Mouse (Mus musculus) MEL (cell line): ENCODE results near the gene Etnk2. TPM values are rescaled to one million over a fixed set of nuclear protein-coding genes. Genes with fewer than 3 reads are reported as not detected.
A peak's percentile ranks its signal among the peaks of the same experiment; 100 is the strongest.

Source experiments
- DNase-seq: peaks from one replicate; pipeline ENCODE4 v3.0.0; 2011; ENCODE audit warnings: low read depth, low spot score
- H3K27ac ChIP-seq: 2 replicates; pipeline ENCODE4 v1.5.1; 2012; ENCODE audit warnings: low read depth, mild to moderate bottlenecking, control low read depth, low read length, moderate library complexity; ENCODE audit not compliant: control insufficient read depth
- H3K27me3 ChIP-seq, 2 experiments: fragments of 150-350 bp in 1 of 2; sonication (generic) in 1 of 2; 2 replicates each; pipeline ENCODE4 v1.6.1; 2012; ENCODE audit warnings: low read length in 2 of 2, mild to moderate bottlenecking in 2 of 2, improper control_type of control experiment in 1 of 2, moderate library complexity in 1 of 2; ENCODE audit not compliant: insufficient read depth in 2 of 2, control insufficient read depth in 1 of 2
- H3K36me3 ChIP-seq, 2 experiments: 2 replicates each; pipeline ENCODE4 v1.6.1; 2012 to 2014; ENCODE audit warnings: low read length in 2 of 2, improper control_type of control experiment in 1 of 2, inconsistent platforms in 1 of 2, mild to moderate bottlenecking in 1 of 2; ENCODE audit not compliant: insufficient read depth in 2 of 2, control insufficient read depth in 1 of 2
- H3K4me1 ChIP-seq, 2 experiments: fragments of 150-350 bp in 1 of 2; sonication (generic) in 1 of 2; 2 replicates each; pipeline ENCODE4 v1.6.1; 2012; ENCODE audit warnings: low read length in 2 of 2, improper control_type of control experiment in 1 of 2, mild to moderate bottlenecking in 1 of 2; ENCODE audit not compliant: insufficient read depth in 2 of 2, control insufficient read depth in 1 of 2
- H3K4me3 ChIP-seq, 2 experiments: fragments of 150-350 bp in 1 of 2; sonication (generic) in 1 of 2; 2 replicates each; pipeline ENCODE4 v1.5.1; 2012; ENCODE audit warnings: low read depth in 2 of 2, low read length in 2 of 2, mild to moderate bottlenecking in 2 of 2, moderate library complexity in 2 of 2, control low read depth in 1 of 2, improper control_type of control experiment in 1 of 2; ENCODE audit not compliant: control insufficient read depth in 1 of 2, insufficient read depth in 1 of 2
- H3K79me2 ChIP-seq: 2 replicates; pipeline ENCODE4 v1.6.1; 2012; ENCODE audit warnings: mild to moderate bottlenecking, low read length, moderate library complexity; ENCODE audit not compliant: control insufficient read depth, poor library complexity, insufficient read depth
- H3K9ac ChIP-seq: 2 replicates; pipeline ENCODE4 v1.6.1; 2012; ENCODE audit warnings: low read depth, mild to moderate bottlenecking, control low read depth, low read length, moderate library complexity; ENCODE audit not compliant: control insufficient read depth, poor library complexity, severe bottlenecking
- H3K9me3 ChIP-seq: fragments of 150-350 bp; sonication (generic); replicated peaks from 2 replicates; pipeline ENCODE4 v1.6.1; 2012; ENCODE audit warnings: mild to moderate bottlenecking, low read length, improper control_type of control experiment, moderate library complexity; ENCODE audit not compliant: insufficient read depth
- BHLHE40 ChIP-seq: IDR thresholded peaks from 2 replicates; pipeline ENCODE4 v1.6.1; 2012; ENCODE audit warnings: low read depth, mild to moderate bottlenecking, inconsistent platforms, low read length, improper control_type of control experiment, borderline replicate concordance
- CHD2 ChIP-seq: IDR thresholded peaks from 2 replicates; pipeline ENCODE4 v1.6.1; 2011; ENCODE audit warnings: low read length, improper control_type of control experiment
- E2F4 ChIP-seq: IDR thresholded peaks from 2 replicates; pipeline ENCODE4 v1.6.1; 2011; ENCODE audit warnings: low read depth, low read length, improper control_type of control experiment, borderline replicate concordance
- ELF1 ChIP-seq: IDR thresholded peaks from 2 replicates; pipeline ENCODE4 v1.6.1; 2014; ENCODE audit warnings: low read depth, mild to moderate bottlenecking, inconsistent platforms, low read length, improper control_type of control experiment, moderate library complexity
- EP300 ChIP-seq, 2 experiments: IDR thresholded peaks; 2 replicates each; pipeline ENCODE4 v1.6.1; 2011; ENCODE audit warnings: improper control_type of control experiment in 2 of 2, low read length in 2 of 2, low read depth in 1 of 2, mild to moderate bottlenecking in 1 of 2
- ETS1 ChIP-seq: IDR thresholded peaks from 2 replicates; pipeline ENCODE4 v1.6.1; 2012; ENCODE audit warnings: low read depth, mild to moderate bottlenecking, inconsistent platforms, low read length, improper control_type of control experiment, moderate library complexity
- GATA1 ChIP-seq: IDR thresholded peaks from 2 replicates; pipeline ENCODE4 v1.6.1; 2011; ENCODE audit warnings: low read depth, low read length, improper control_type of control experiment
- HCFC1 ChIP-seq: IDR thresholded peaks from 2 replicates; pipeline ENCODE4 v1.6.1; 2012; ENCODE audit warnings: low read depth, mild to moderate bottlenecking, inconsistent platforms, low read length, improper control_type of control experiment, moderate library complexity
- JUND ChIP-seq: IDR thresholded peaks from 2 replicates; pipeline ENCODE4 v1.6.1; 2011; ENCODE audit warnings: low read depth, mild to moderate bottlenecking, improper control_type of control experiment, low read length
- KAT2A ChIP-seq: conservative IDR thresholded peaks from 2 replicates; pipeline ENCODE4 v1.6.1; 2012; ENCODE audit warnings: low read depth, low read length, improper control_type of control experiment, inconsistent platforms
- MAFK ChIP-seq: IDR thresholded peaks from 2 replicates; pipeline ENCODE4 v1.6.1; 2011; ENCODE audit warnings: low read depth, mild to moderate bottlenecking, low read length, improper control_type of control experiment, borderline replicate concordance
- MAX ChIP-seq: IDR thresholded peaks from 2 replicates; pipeline ENCODE4 v1.6.1; 2011; ENCODE audit warnings: low read length, improper control_type of control experiment
- MAZ ChIP-seq: IDR thresholded peaks from 2 replicates; pipeline ENCODE4 v1.6.1; 2012; ENCODE audit warnings: low read depth, mild to moderate bottlenecking, inconsistent platforms, low read length, improper control_type of control experiment
- MYB ChIP-seq: IDR thresholded peaks from 2 replicates; pipeline ENCODE4 v1.6.1; 2011; ENCODE audit warnings: mild to moderate bottlenecking, low read depth, low read length, improper control_type of control experiment
- RAD21 ChIP-seq: IDR thresholded peaks from 2 replicates; pipeline ENCODE4 v1.6.1; 2011; ENCODE audit warnings: mild to moderate bottlenecking, low read depth, low read length, improper control_type of control experiment
- RCOR1 ChIP-seq: IDR thresholded peaks from 2 replicates; pipeline ENCODE4 v1.6.1; 2012; ENCODE audit warnings: low read depth, mild to moderate bottlenecking, inconsistent platforms, low read length, improper control_type of control experiment
- SIN3A ChIP-seq: IDR thresholded peaks from 2 replicates; pipeline ENCODE4 v1.6.1; 2012; ENCODE audit warnings: low read length, improper control_type of control experiment, inconsistent platforms
- TAL1 ChIP-seq: IDR thresholded peaks from 2 replicates; pipeline ENCODE4 v1.6.1; 2012; ENCODE audit warnings: mild to moderate bottlenecking, inconsistent platforms, low read length, moderate library complexity, mixed read lengths
- TBP ChIP-seq: IDR thresholded peaks from 2 replicates; pipeline ENCODE4 v1.8.0; 2011; ENCODE audit warnings: low read depth, low read length, improper control_type of control experiment
- TCF12 ChIP-seq: IDR thresholded peaks from 2 replicates; pipeline ENCODE4 v1.6.1; 2014; ENCODE audit warnings: low read depth, mild to moderate bottlenecking, inconsistent platforms, low read length, improper control_type of control experiment, moderate library complexity
- UBTF ChIP-seq: IDR thresholded peaks from 2 replicates; pipeline ENCODE4 v1.6.1; 2012; ENCODE audit warnings: low read depth, mild to moderate bottlenecking, inconsistent platforms, low read length, improper control_type of control experiment, moderate library complexity, borderline replicate concordance; ENCODE audit not compliant: insufficient read depth
- USF1 ChIP-seq: IDR thresholded peaks from 2 replicates; pipeline ENCODE4 v1.6.1; 2014; ENCODE audit warnings: low read depth, mild to moderate bottlenecking, inconsistent platforms, low read length, improper control_type of control experiment, moderate library complexity
- ZNF384 ChIP-seq: IDR thresholded peaks from 2 replicates; pipeline ENCODE4 v1.6.1; 2012; ENCODE audit warnings: low read depth, mild to moderate bottlenecking, inconsistent platforms, low read length, improper control_type of control experiment
- polyA plus RNA-seq, 2 experiments: library from polyadenylated mRNA; stranded (reverse) in 1 of 2; unstranded in 1 of 2; fragments of >175 nt in 1 of 2; fragments of >200 nt in 1 of 2; gene quantifications; 2 replicates each; pipeline versions ENCODE4 v1.2.1 to v1.2.4; 2012; ENCODE audit warnings: low replicate concordance in 2 of 2, low read depth in 1 of 2; ENCODE audit not compliant: insufficient read length in 2 of 2, insufficient read depth in 1 of 2, missing spikeins in 1 of 2
- total RNA-seq: library from RNA; depleted of rRNA; stranded (reverse); fragments of 300-350 nt; gene quantifications from 2 replicates; pipeline ENCODE4 v1.2.3, GENCODE M21; 2012

Gene Etnk2
- total and polyA plus RNA-seq, 3 experiments = 0.06 to 0.08 TPM; not detected in 1

DNA sequence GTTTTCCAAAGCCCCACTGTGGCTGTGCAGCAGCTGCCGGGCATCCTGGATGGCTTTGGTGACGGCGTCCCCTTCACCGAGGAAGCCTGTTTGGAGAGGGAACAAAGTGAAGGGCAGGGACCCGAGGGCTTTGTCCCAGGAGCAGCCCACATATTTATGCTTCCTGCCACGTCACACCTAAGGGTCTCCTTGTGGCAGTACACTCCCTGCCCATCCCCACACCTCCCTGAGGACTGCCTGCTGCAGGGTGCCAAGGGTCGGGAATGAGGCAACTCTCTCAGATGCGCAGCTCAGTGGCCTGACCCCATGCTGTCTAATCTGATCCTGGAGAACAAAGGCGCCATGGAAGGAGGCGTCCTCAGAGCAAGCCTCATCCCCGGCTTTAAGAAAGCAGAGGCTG lies 22.8 kb downstream of the Etnk2 start:
- TF ChIP-seq RAD21 (no peak), MAZ (no peak)
- no peak overlapping the region for H3K9ac ChIP-seq
- H3K27ac ChIP-seq = no peak overlapping the region
- H3K4me1 ChIP-seq = peaks cover 5 to 11% of the 10 kb centered on the region in 2 experiments; a peak in 2 of 4 replicates
- H3K9me3 ChIP-seq = no peaks in the 10 kb centered on the region
- DNase-seq = no peak
- no peaks in the 10 kb centered on the region for H3K27me3 ChIP-seq
- H3K4me3 ChIP-seq = no peak overlapping the region
- H3K36me3 ChIP-seq = peaks cover 0 to 3% of the 10 kb centered on the region in 2 experiments; a peak in 1 of 4 replicates
- H3K79me2 ChIP-seq = no peaks in the 10 kb centered on the region

DNA sequence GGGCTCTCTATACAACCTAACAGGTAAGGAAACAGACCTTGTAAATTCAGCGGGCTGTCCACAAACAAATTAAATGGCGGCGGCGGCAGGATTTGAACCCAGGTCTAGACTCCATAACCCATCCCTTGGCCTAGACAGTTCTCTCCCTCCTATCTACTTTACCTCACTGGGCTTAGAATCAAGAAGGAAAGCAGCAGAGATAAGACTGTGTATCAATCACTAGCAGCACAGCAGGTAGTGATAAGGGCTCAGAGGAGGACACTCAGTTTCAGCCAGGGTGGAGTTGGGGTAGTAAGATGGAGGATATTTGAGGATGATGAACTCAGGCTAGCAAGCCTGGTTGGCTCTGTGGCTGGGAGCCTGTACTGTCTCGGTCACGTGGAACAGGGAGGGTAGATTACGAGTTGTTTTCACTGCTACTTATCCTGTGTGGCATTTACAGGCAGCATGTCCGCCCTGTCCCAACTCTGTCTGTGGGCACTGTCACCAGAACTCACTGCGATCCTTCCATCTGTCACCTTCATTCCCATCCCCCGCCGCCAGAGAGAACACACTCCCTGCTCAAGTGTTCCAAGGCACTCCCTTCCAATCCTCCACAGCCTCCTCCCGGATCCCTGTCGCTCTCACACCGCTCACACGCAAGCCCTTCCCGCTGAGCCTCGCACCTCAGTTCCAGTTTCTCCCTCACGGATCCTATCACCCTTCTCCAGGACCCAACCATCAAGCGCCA lies 24.3 kb downstream of the Etnk2 start:
- H3K9me3 ChIP-seq = no peaks in the 10 kb centered on the region
- no peak overlapping the region for H3K4me3 ChIP-seq
- H3K27ac ChIP-seq = 0 out of 2 replicates have a peak overlapping the region, but pooled peaks have one; percentile 4
- H3K27me3 ChIP-seq = no peaks in the 10 kb centered on the region
- TF ChIP-seq RAD21 (no peak), JUND (no peak), TAL1 (no peak), MAFK (no peak), RCOR1 (no peak; the same call in 1 of the 2 replicates), HCFC1 (no peak), EP300 (IDR thresholded peaks at IDR 0.05; ENCODE audit: low read depth in 1 of 2, low read length in 2 of 2) (peak; percentile 29 to 38; a peak in 2 of 4 replicates), BHLHE40 (no peak), USF1 (no peak), ETS1 (peak; percentile 44; the same call in 1 of the 2 replicates), MYB (no peak), UBTF (no peak), SIN3A (no peak), KAT2A (no peak; the same call in 1 of the 2 replicates), TBP (no peak), ZNF384 (no peak), MAX (no peak), ELF1 (no peak), TCF12 (peak; percentile 59; the same call in 1 of the 2 replicates), CHD2 (no peak), GATA1 (peak; percentile 51; the same call in 1 of the 2 replicates), E2F4 (no peak)
- DNase-seq = peak; percentile 18
- H3K4me1 ChIP-seq = peaks cover 5 to 11% of the 10 kb centered on the region in 2 experiments; a peak in 2 of 4 replicates
- no peaks in the 10 kb centered on the region for H3K79me2 ChIP-seq
- H3K36me3 ChIP-seq = peaks cover 0 to 3% of the 10 kb centered on the region in 2 experiments; a peak in 1 of 4 replicates
- no peak overlapping the region for H3K9ac ChIP-seq
